Mouse (Mus musculus) CH12F3 (cell line): ENCODE measurements around the gene Itga9.

Experiments
- in situ Hi-C: fragments of 300-500 bp; cut with MboI; formaldehyde crosslinking; loops from 2 replicates; pipeline ENCODE4 v1.14.3; 2020; ENCODE audit warnings: low sequenced_read_pairs

The Itga9 gene

GRCm38 (mm10) chr9:118814056-118814455, 207.6 kb downstream of the Itga9 start:
- in situ Hi-C loops, result no loop called here

- in situ Hi-C loops, result no loop called here
Observed at GRCm38 (mm10) chr9:118814461-118814860, 208.0 kb downstream of the Itga9 start.

GRCm38 (mm10) chr9:118815543-118815942, 209.1 kb downstream of the Itga9 start:
- in situ Hi-C loops, result no loop called here

GRCm38 (mm10) chr9:118818508-118818907, 212.0 kb downstream of the Itga9 start:
- in situ Hi-C loops, result no loop called here

- in situ Hi-C loops, result no loop called here
Observed at GRCm38 (mm10) chr9:118821220-118822185, 215.0 kb downstream of the Itga9 start.

GRCm38 (mm10) chr9:118822186-118822555, 215.7 kb downstream of the Itga9 start:
- in situ Hi-C loops, result no loop called here

- in situ Hi-C loops, result no loop called here
Observed at GRCm38 (mm10) chr9:118822581-118822980, 216.1 kb downstream of the Itga9 start.

GRCm38 (mm10) chr9:118831080-118831479, 224.6 kb downstream of the Itga9 start:
- in situ Hi-C loops, result no loop called here

- in situ Hi-C loops, result no loop called here
Observed at GRCm38 (mm10) chr9:118832533-118832932, 226.0 kb downstream of the Itga9 start.

- in situ Hi-C loops, result no loop called here
Observed at GRCm38 (mm10) chr9:118833413-118833812, 226.9 kb downstream of the Itga9 start.

- in situ Hi-C loops, result no loop called here
Observed at GRCm38 (mm10) chr9:118838910-118839667, 232.6 kb downstream of the Itga9 start.

GRCm38 (mm10) chr9:118841247-118841646, 234.8 kb downstream of the Itga9 start:
- in situ Hi-C loops, result no loop called here

- in situ Hi-C loops, result no loop called here
Observed at GRCm38 (mm10) chr9:118841907-118842432, 235.5 kb downstream of the Itga9 start.

GRCm38 (mm10) chr9:118843711-118844110, 237.2 kb downstream of the Itga9 start:
- in situ Hi-C loops, result no loop called here

GRCm38 (mm10) chr9:118845003-118845402, 238.5 kb downstream of the Itga9 start:
- in situ Hi-C loops, result no loop called here

GRCm38 (mm10) chr9:118846766-118847165, 240.3 kb downstream of the Itga9 start:
- in situ Hi-C loops, result no loop called here

- in situ Hi-C loops, result no loop called here
Observed at GRCm38 (mm10) chr9:118856665-118857064, 250.2 kb downstream of the Itga9 start.

- in situ Hi-C loops, result no loop called here
Observed at GRCm38 (mm10) chr9:118860613-118861141, 254.2 kb downstream of the Itga9 start.

GRCm38 (mm10) chr9:118862214-118862613, 255.7 kb downstream of the Itga9 start:
- in situ Hi-C loops, result no loop called here

GRCm38 (mm10) chr9:118862852-118863260, 256.4 kb downstream of the Itga9 start:
- in situ Hi-C loops, result no loop called here

- in situ Hi-C loops, result no loop called here
Observed at GRCm38 (mm10) chr9:118863528-118863927, 257.0 kb downstream of the Itga9 start.
